Mouse (Mus musculus): Measurements from ENCODE around the gene Mpped2.

The Mpped2 gene

GRCm38 (mm10) chr2:106746211-106746610, 53.1 kb downstream of the Mpped2 start:
- DNase-seq (ENCODE audit: extremely low spot score): no peak

GRCm38 (mm10) chr2:106746905-106747304, 53.8 kb downstream of the Mpped2 start:
- DNase-seq (ENCODE audit: extremely low spot score): no peak

GRCm38 (mm10) chr2:106747342-106747741, 54.3 kb downstream of the Mpped2 start:
- no peak for DNase-seq (ENCODE audit: extremely low spot score)

- DNase-seq (ENCODE audit: extremely low spot score): no peak
Measured at GRCm38 (mm10) chr2:106750878-106751277, 57.8 kb downstream of the Mpped2 start.

GRCm38 (mm10) chr2:106753703-106754102, 60.6 kb downstream of the Mpped2 start:
- no peak for DNase-seq (ENCODE audit: extremely low spot score)

GRCm38 (mm10) chr2:106754696-106755095, 61.6 kb downstream of the Mpped2 start:
- no peak for DNase-seq (ENCODE audit: extremely low spot score)

GRCm38 (mm10) chr2:106756354-106757103, 63.5 kb downstream of the Mpped2 start:
- DNase-seq (ENCODE audit: extremely low spot score): peak; percentile 49

- DNase-seq (ENCODE audit: extremely low spot score): no peak
Measured at GRCm38 (mm10) chr2:106762920-106763319, 69.9 kb downstream of the Mpped2 start.

GRCm38 (mm10) chr2:106769236-106769635, 76.2 kb downstream of the Mpped2 start:
- DNase-seq (ENCODE audit: extremely low spot score): no peak

GRCm38 (mm10) chr2:106772643-106773042, 79.6 kb downstream of the Mpped2 start:
- no peak for DNase-seq (ENCODE audit: extremely low spot score)

GRCm38 (mm10) chr2:106774251-106775196, 81.5 kb downstream of the Mpped2 start:
- no peak for DNase-seq (ENCODE audit: extremely low spot score)

GRCm38 (mm10) chr2:106775994-106776393, 82.9 kb downstream of the Mpped2 start:
- no peak for DNase-seq (ENCODE audit: extremely low spot score)

- DNase-seq (ENCODE audit: extremely low spot score): no peak
Measured at GRCm38 (mm10) chr2:106778861-106779516, 85.9 kb downstream of the Mpped2 start.

- no peak for DNase-seq (ENCODE audit: extremely low spot score)
Measured at GRCm38 (mm10) chr2:106781181-106782179, 88.4 kb downstream of the Mpped2 start.

- DNase-seq (ENCODE audit: extremely low spot score): no peak
Measured at GRCm38 (mm10) chr2:106783311-106783710, 90.2 kb downstream of the Mpped2 start.

- DNase-seq (ENCODE audit: extremely low spot score): no peak
Measured at GRCm38 (mm10) chr2:106788055-106788454, 95.0 kb downstream of the Mpped2 start.

GRCm38 (mm10) chr2:106788573-106788972, 95.5 kb downstream of the Mpped2 start:
- no peak for DNase-seq (ENCODE audit: extremely low spot score)

- no peak for DNase-seq (ENCODE audit: extremely low spot score)
Measured at GRCm38 (mm10) chr2:106789694-106790328, 96.7 kb downstream of the Mpped2 start.

GRCm38 (mm10) chr2:106790329-106790701, 97.2 kb downstream of the Mpped2 start:
- no peak for DNase-seq (ENCODE audit: extremely low spot score)

GRCm38 (mm10) chr2:106796246-106796645, 103.2 kb downstream of the Mpped2 start:
- DNase-seq (ENCODE audit: extremely low spot score): peak; percentile 33

All from embryo, embryonic 9.5 days (tissue).